Mouse (Mus musculus): Measurements from ENCODE around the gene Myh6. TPM values are rescaled to one million over a fixed set of nuclear protein-coding genes. Genes with fewer than 3 reads are reported as not detected.

Gene Myh6
- total RNA-seq, 4 experiments from 2014 or later, result not detected

Small RNA genes lying within 50 kb of the gene (microRNA-seq; reads per million reads assigned to microRNA genes)
- gene Mir208a, result 0 to 0.50 reads per million in 2 experiments
- gene Mir208b, result 0 to 0.34 reads per million in 2 experiments

Other genes with a start within 250 kb of the Myh6 start
- gene Slc7a8, start 185.0 kb downstream of the Myh6 start, total RNA-seq (2022), result 10 to 100 TPM; 26.6 to 51.8 (median 40.3) TPM
- gene Rnf212b, start 152.8 kb downstream of the Myh6 start, total RNA-seq (2022), result 1 to 10 TPM in 2 of 4 experiments, under 1 TPM in 2; 0.77 to 1.7 (median 1.2) TPM
- 10 to 100 TPM; 18.7 to 29.2 (median 21.7) TPM for gene Homez, start 96.0 kb downstream of the Myh6 start, total RNA-seq (2022)
- 10 to 100 TPM; 18.5 to 26.6 (median 21.6) TPM for gene Ppp1r3e, start 89.4 kb downstream of the Myh6 start, total RNA-seq (2022)
- gene Bcl2l2, start 83.5 kb downstream of the Myh6 start, total RNA-seq (2022), result 10 to 100 TPM; 62.9 to 88.0 (median 73.9) TPM
- gene Gm20521, start 83.5 kb downstream of the Myh6 start, total RNA-seq (2022), result 1 to 10 TPM in 3 of 4 experiments, under 1 TPM in 1; 0.99 to 9.0 (median 4.4) TPM
- 100 to 1,000 TPM; 157 to 316 (median 238) TPM for gene Pabpn1, start 74.4 kb downstream of the Myh6 start, total RNA-seq (2022)
- 10 to 100 TPM; 44.9 to 81.7 (median 60.3) TPM for gene Slc22a17, start 53.8 kb downstream of the Myh6 start, total RNA-seq (2022)
- 1 to 10 TPM; 2.5 to 4.4 (median 3.2) TPM for gene Efs, start 40.8 kb downstream of the Myh6 start, total RNA-seq (2022)
- gene Il25, start 34.2 kb downstream of the Myh6 start, total RNA-seq (2022), result not detected
- gene Cmtm5, start 30.7 kb downstream of the Myh6 start, total RNA-seq (2022), result under 1 TPM; 0.42 to 0.67 (median 0.60) TPM
- gene Gm17428, start 10.0 kb upstream of the Myh6 start, total RNA-seq (2022), result not detected
- gene Myh7, start 27.7 kb upstream of the Myh6 start, total RNA-seq (2022), result not detected
- 10 to 100 TPM; 35.3 to 44.0 (median 39.4) TPM for gene Ngdn, start 48.5 kb upstream of the Myh6 start, total RNA-seq (2022)
- gene Zfhx2, start 125.4 kb upstream of the Myh6 start, total RNA-seq (2022), result 10 to 100 TPM in 2 of 4 experiments, 1 to 10 TPM in 2; 6.9 to 17.8 (median 11.7) TPM
- gene Thtpa, start 127.9 kb upstream of the Myh6 start, total RNA-seq (2022), result 10 to 100 TPM; 16.1 to 22.6 (median 21.0) TPM
- 10 to 100 TPM; 24.5 to 29.3 (median 26.0) TPM for gene Ap1g2, start 139.7 kb upstream of the Myh6 start, total RNA-seq (2022)
- 1 to 10 TPM; 3.3 to 6.9 (median 5.3) TPM for gene Jph4, start 150.0 kb upstream of the Myh6 start, total RNA-seq (2022)